Mouse (Mus musculus) kidney, postnatal 4 days (tissue): ENCODE measurements around the gene Dnah12.
"Not testable (repeated sequence)": the region's sequence is repeated elsewhere in the genome, so short reads cannot be mapped to it uniquely, and the experiment has no call there.

Source experiments
- DNase-seq, 2 experiments: peaks; one replicate each; pipeline ENCODE4 v3.0.0; 2021; ENCODE audit warnings: mixed read lengths in 2 of 2

Dnah12 gene

GRCm38 (mm10) chr14:26890777-26891176 is 197.7 kb downstream of the Dnah12 start:
- DNase-seq = no peak

- DNase-seq = no peak
Observed at GRCm38 (mm10) chr14:26894392-26894791, 201.3 kb downstream of the Dnah12 start, which contains the start of gene Asb14. TSS of gene Asb14 (plus strand) at chr14:26894557.

GRCm38 (mm10) chr14:26899490-26899889 is 206.4 kb downstream of the Dnah12 start:
- DNase-seq = no peak

- DNase-seq = no peak
Observed at GRCm38 (mm10) chr14:26900893-26901292, 207.8 kb downstream of the Dnah12 start.

- DNase-seq = no peak
Observed at GRCm38 (mm10) chr14:26907401-26907800, 214.3 kb downstream of the Dnah12 start.

GRCm38 (mm10) chr14:26910461-26910860 is 217.4 kb downstream of the Dnah12 start:
- DNase-seq = not testable (repeated sequence)

- peak; percentile 12 to 48 for DNase-seq
Observed at GRCm38 (mm10) chr14:26911201-26911600, 218.1 kb downstream of the Dnah12 start.

- DNase-seq = no peak
Observed at GRCm38 (mm10) chr14:26911826-26912225, 218.8 kb downstream of the Dnah12 start.

GRCm38 (mm10) chr14:26913681-26914268 is 220.7 kb downstream of the Dnah12 start:
- DNase-seq = peak in 1 of 2 experiments; percentile 17

- DNase-seq = no peak
Observed at GRCm38 (mm10) chr14:26919310-26919709, 226.2 kb downstream of the Dnah12 start.

- DNase-seq = no peak
Observed at GRCm38 (mm10) chr14:26923702-26924421, 230.8 kb downstream of the Dnah12 start.

GRCm38 (mm10) chr14:26934891-26935290 is 241.8 kb downstream of the Dnah12 start:
- DNase-seq = peak in 1 of 2 experiments; percentile 18

- DNase-seq = no peak
Observed at GRCm38 (mm10) chr14:26935558-26935957, 242.5 kb downstream of the Dnah12 start.
